Comparison of ENCODE assay signal across 17 mouse cellular contexts in the genomic region with DNA sequence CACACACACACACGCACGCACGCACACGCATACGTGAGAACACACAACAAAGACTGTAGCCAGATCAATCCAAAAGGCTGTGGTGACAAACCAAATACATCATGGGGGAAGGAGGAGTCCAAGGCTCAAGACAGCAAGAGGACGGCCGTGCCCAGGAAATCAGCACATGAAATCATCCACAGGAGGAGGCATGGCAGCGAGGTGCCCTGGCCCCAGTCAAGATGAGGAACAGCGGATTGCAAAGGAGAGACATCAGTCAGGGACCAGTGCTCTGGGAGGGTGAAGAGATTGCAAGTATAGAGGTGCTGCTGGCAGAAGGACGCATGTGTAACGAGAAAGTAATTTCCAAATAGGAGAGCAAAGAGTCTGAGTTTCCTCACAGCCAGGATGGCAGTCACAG. TPM values are rescaled to one million over a fixed set of nuclear protein-coding genes. Genes with fewer than 3 reads are reported as not detected.
DNase-seq lines count a peak whose midpoint lies in the region; ATAC-seq and TF ChIP-seq lines count a peak whose summit lies in the region.
"Had no signal": no experiment of that assay in that cellular context is flagged by ENCODE, and none has a peak within 500 bp of the region (broad histone marks: within the 10 kb centered on the region; RNA-seq: fewer than 3 reads in every experiment).

No protein-coding gene starts in this region.

- H3K27ac ChIP-seq in forebrain, embryonic 11.5 days (ENCODE audit: low read depth, low read length), result 0 out of 2 replicates have a peak overlapping the region, but pooled peaks have one; percentile 18
- no peak overlapping the region for H3K27ac ChIP-seq in forebrain, embryonic 16.5 days (ENCODE audit: low read length)
- H3K27ac ChIP-seq in heart, embryonic 10.5 days, result no peak overlapping the region
- H3K27ac ChIP-seq in heart, embryonic 12.5 days (ENCODE audit: poor library complexity, severe bottlenecking), result no peak overlapping the region
- 0 out of 2 replicates have a peak overlapping the region, but pooled peaks have one; percentile 19 for H3K27ac ChIP-seq in forebrain, embryonic 13.5 days
- no peak overlapping the region for H3K27ac ChIP-seq in kidney, adult 2 months (ENCODE audit: insufficient read depth, low read depth, low read length)
- H3K27ac ChIP-seq: embryonic facial prominence, embryonic 12.5 days; hindbrain, embryonic 10.5 days; hindbrain, embryonic 14.5 days; intestine, embryonic 15.5 days had no signal

- no peak for TF ChIP-seq CTCF in kidney, adult 2 months (conservative IDR thresholded peaks at IDR 0.05; ENCODE audit: insufficient read depth, insufficient read length, low read depth, low read length)

- H3K4me1 ChIP-seq in forebrain, embryonic 11.5 days (replicated peaks; ENCODE audit: control insufficient read depth, insufficient read depth, low read length), result peaks cover 20% of the 10 kb centered on the region; the same call in 1 of the 2 replicates
- H3K4me1 ChIP-seq in forebrain, embryonic 16.5 days (replicated peaks; ENCODE audit: control insufficient read depth, insufficient read depth, low read length), result peaks cover 21% of the 10 kb centered on the region
- H3K4me1 ChIP-seq in heart, embryonic 10.5 days, result peaks cover 9% of the 10 kb centered on the region; the same call in 1 of the 2 replicates
- peaks cover 18% of the 10 kb centered on the region for H3K4me1 ChIP-seq in heart, embryonic 12.5 days (replicated peaks)
- peaks cover 61% of the 10 kb centered on the region for H3K4me1 ChIP-seq in forebrain, embryonic 13.5 days
- 0 out of 2 replicates have a peak, but pooled peaks cover 3% of the 10 kb centered on the region for H3K4me1 ChIP-seq in kidney, adult 2 months (ENCODE audit: control insufficient read depth, insufficient read depth, low read length)
- H3K4me1 ChIP-seq: intestine, embryonic 15.5 days had no signal

- DNase-seq in forebrain, embryonic 11.5 days (ENCODE audit: low spot score), result no peak
- DNase-seq in heart, embryonic 10.5 days (ENCODE audit: low spot score), result peak; percentile 68
- no peak for DNase-seq in kidney, adult 2 months
- DNase-seq in thymus, postnatal 14 days, result no peak
- DNase-seq: adrenal gland, postnatal 10 days; cerebellum, adult 11-12 months; cerebellum, adult 9-10 months; cerebellum, postnatal 25 days; gastrocnemius, postnatal 10 days had no signal

- no peak for ATAC-seq in forebrain, embryonic 11.5 days (replicated peaks; ENCODE audit: low FRiP score)
- ATAC-seq in forebrain, embryonic 16.5 days, result no peak
- ATAC-seq in heart, embryonic 12.5 days (ENCODE audit: insufficient number of reproducible peaks, low FRiP score), result no peak
- ATAC-seq in forebrain, embryonic 13.5 days, result no peak
- ATAC-seq: intestine, embryonic 15.5 days had no signal

- no peak for TF ChIP-seq POLR2A in kidney, adult 2 months (IDR thresholded peaks at IDR 0.05; ENCODE audit: low read depth, low read length)

- no peak overlapping the region for H3K4me2 ChIP-seq in forebrain, embryonic 11.5 days (ENCODE audit: low read depth, low read length, severe bottlenecking)
- no peak overlapping the region for H3K4me2 ChIP-seq in forebrain, embryonic 16.5 days (ENCODE audit: low read length)
- H3K4me2 ChIP-seq in heart, embryonic 12.5 days, result no peak overlapping the region
- no peak overlapping the region for H3K4me2 ChIP-seq in forebrain, embryonic 13.5 days
- H3K4me2 ChIP-seq: embryonic facial prominence, embryonic 12.5 days; heart, embryonic 11.5 days; hindbrain, embryonic 14.5 days; intestine, embryonic 15.5 days had no signal

- no peak overlapping the region for H3K9ac ChIP-seq in forebrain, embryonic 11.5 days (ENCODE audit: low read length)
- no peak overlapping the region for H3K9ac ChIP-seq in forebrain, embryonic 16.5 days (replicated peaks; ENCODE audit: low read depth, low read length)
- H3K9ac ChIP-seq in heart, embryonic 12.5 days, result no peak overlapping the region
- no peak overlapping the region for H3K9ac ChIP-seq in forebrain, embryonic 13.5 days
- H3K9ac ChIP-seq: embryonic facial prominence, embryonic 12.5 days; hindbrain, embryonic 14.5 days; intestine, embryonic 15.5 days had no signal

- H3K4me3 ChIP-seq in forebrain, embryonic 11.5 days (ENCODE audit: low read depth, low read length), result no peak overlapping the region
- H3K4me3 ChIP-seq in forebrain, embryonic 16.5 days (replicated peaks; ENCODE audit: low read length), result no peak overlapping the region
- no peak overlapping the region for H3K4me3 ChIP-seq in heart, embryonic 10.5 days
- H3K4me3 ChIP-seq in heart, embryonic 12.5 days, result no peak overlapping the region
- H3K4me3 ChIP-seq in forebrain, embryonic 13.5 days, result no peak overlapping the region
- no peak overlapping the region for H3K4me3 ChIP-seq in kidney, adult 2 months (ENCODE audit: insufficient read depth, low read depth, low read length)
- H3K4me3 ChIP-seq: embryonic facial prominence, embryonic 12.5 days; hindbrain, embryonic 10.5 days; intestine, embryonic 15.5 days had no signal

- WGBS in forebrain, embryonic 11.5 days, result 79% methylated on average over 11 of the region's 11 CpGs
- WGBS in forebrain, embryonic 16.5 days, result 72% methylated on average over 11 of the region's 11 CpGs
- 90% methylated on average over 11 of the region's 11 CpGs for WGBS in heart, embryonic 10.5 days
- 88% methylated on average over 11 of the region's 11 CpGs for WGBS in heart, embryonic 12.5 days
- WGBS in forebrain, embryonic 13.5 days, result 74% methylated on average over 11 of the region's 11 CpGs
- 87% methylated on average over 11 of the region's 11 CpGs for WGBS in kidney, adult 2 months

- H3K27me3 ChIP-seq in forebrain, embryonic 11.5 days (ENCODE audit: control insufficient read depth, insufficient read depth, low read length), result no peaks in the 10 kb centered on the region
- no peaks in the 10 kb centered on the region for H3K27me3 ChIP-seq in forebrain, embryonic 16.5 days (replicated peaks; ENCODE audit: control insufficient read depth, insufficient read depth, low read length)
- H3K27me3 ChIP-seq in heart, embryonic 10.5 days (ENCODE audit: insufficient read depth, poor library complexity, severe bottlenecking), result no peaks in the 10 kb centered on the region
- H3K27me3 ChIP-seq in heart, embryonic 12.5 days (replicated peaks), result no peaks in the 10 kb centered on the region
- no peaks in the 10 kb centered on the region for H3K27me3 ChIP-seq in forebrain, embryonic 13.5 days
- no peaks in the 10 kb centered on the region for H3K27me3 ChIP-seq in kidney, adult 2 months (replicated peaks; ENCODE audit: control insufficient read depth, insufficient read depth, low read length)
- H3K27me3 ChIP-seq: embryonic facial prominence, embryonic 12.5 days; intestine, embryonic 15.5 days had no signal

- no peaks in the 10 kb centered on the region for H3K36me3 ChIP-seq in forebrain, embryonic 11.5 days (ENCODE audit: control insufficient read depth, insufficient read depth, low read length)
- H3K36me3 ChIP-seq in forebrain, embryonic 16.5 days (ENCODE audit: control insufficient read depth, insufficient read depth), result no peaks in the 10 kb centered on the region
- peaks cover 3% of the 10 kb centered on the region; the same call in 1 of the 2 replicates for H3K36me3 ChIP-seq in heart, embryonic 10.5 days
- H3K36me3 ChIP-seq in heart, embryonic 12.5 days, result no peaks in the 10 kb centered on the region
- H3K36me3 ChIP-seq in forebrain, embryonic 13.5 days (ENCODE audit: poor library complexity, severe bottlenecking), result no peaks in the 10 kb centered on the region
- no peaks in the 10 kb centered on the region for H3K36me3 ChIP-seq in kidney, adult 2 months (ENCODE audit: control insufficient read depth, insufficient read depth, low read length)
- H3K36me3 ChIP-seq: embryonic facial prominence, embryonic 12.5 days; intestine, embryonic 15.5 days had no signal

- no peaks in the 10 kb centered on the region for H3K9me3 ChIP-seq in forebrain, embryonic 11.5 days (ENCODE audit: control insufficient read depth, low read length)
- no peaks in the 10 kb centered on the region for H3K9me3 ChIP-seq in forebrain, embryonic 16.5 days (ENCODE audit: control insufficient read depth, low read length)
- H3K9me3 ChIP-seq in heart, embryonic 10.5 days, result no peaks in the 10 kb centered on the region
- no peaks in the 10 kb centered on the region for H3K9me3 ChIP-seq in heart, embryonic 12.5 days (replicated peaks)
- H3K9me3 ChIP-seq in forebrain, embryonic 13.5 days (replicated peaks), result no peaks in the 10 kb centered on the region
- H3K9me3 ChIP-seq: embryonic facial prominence, embryonic 12.5 days; hindbrain, embryonic 10.5 days; intestine, embryonic 15.5 days had no signal

RNA-seq across cellular contexts. Expression of a gene that starts 22.4 kb away (rescaled TPM):
- polyA plus RNA-seq in forebrain, embryonic 11.5 days (2014; fragmentation: Nextera tagmentation; extraction: Ambion mirVana), result 23.0 and 23.2 TPM in 2 replicates
- polyA plus RNA-seq in forebrain, embryonic 16.5 days (2015; fragmentation: Nextera tagmentation; extraction: Ambion mirVana), result 6.9 and 7.7 TPM in 2 replicates
- polyA plus RNA-seq in heart, embryonic 10.5 days (2016; fragmentation: Nextera tagmentation; extraction: Ambion mirVana), result 7.4 and 8.6 TPM in 2 replicates
- 6.3 and 7.8 TPM in 2 replicates for polyA plus RNA-seq in heart, embryonic 12.5 days (2016; fragmentation: Nextera tagmentation; extraction: Ambion mirVana)
- 11.9 and 12.5 TPM in 2 replicates for polyA plus RNA-seq in forebrain, embryonic 13.5 days (2015; fragmentation: Nextera tagmentation; extraction: Ambion mirVana)
- polyA plus RNA-seq in kidney, adult 2 months (2012; rRNA removed), result 5.3 and 5.5 TPM in 2 replicates

Comparison
In these comparisons a context has a peak if more than half of its experiments do, and no peak if none do; other contexts are left out.
1. H3K27ac ChIP-seq: peak in forebrain, embryonic 11.5 days (single experiment) and forebrain, embryonic 13.5 days (single experiment); none in forebrain, embryonic 16.5 days (single experiment), heart, embryonic 10.5 days (single experiment), heart, embryonic 12.5 days (single experiment) and kidney, adult 2 months (single experiment).